Mouse (Mus musculus): ENCODE results near the gene Col19a1. TPM values are rescaled to one million over a fixed set of nuclear protein-coding genes. Genes with fewer than 3 reads are reported as not detected.

The Col19a1 gene
- not detected for polyA plus RNA-seq (2014; fragmentation: Illumina TruSeq; extraction: RNeasy Lipid Tissue Mini Kit (QIAGEN cat#74804); ENCODE audit: insufficient read depth, low read depth, low replicate concordance)

DNA sequence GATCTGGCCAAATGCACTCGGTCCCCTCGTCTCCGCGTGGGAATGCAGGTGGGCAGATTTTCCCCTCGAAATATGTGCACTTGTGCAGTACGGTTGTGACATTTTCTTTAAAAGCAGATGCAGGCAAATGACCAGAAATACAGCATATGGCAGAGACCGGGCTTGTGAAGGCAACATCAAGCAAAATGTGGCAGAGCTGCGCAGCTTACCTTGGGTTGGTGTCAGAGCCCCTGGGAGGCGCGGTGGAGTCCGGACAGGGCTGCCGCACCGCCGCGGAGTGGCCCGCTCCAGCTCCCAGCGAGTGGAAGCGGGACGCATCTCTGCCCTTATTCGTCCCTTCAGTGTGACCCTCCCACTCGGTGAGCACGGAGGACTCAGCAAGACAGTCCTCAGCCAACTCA lies at the start of gene Col19a1:
Gene Col19a1 (minus strand): TSS at position 332 of the 401 bp plus-strand sequence.

Other genes starting within 250 kb of the Col19a1 start
- 35.7 TPM for gene Lmbrd1, start 91.2 kb upstream of the Col19a1 start, polyA plus RNA-seq (2014; fragmentation: Illumina TruSeq; extraction: RNeasy Lipid Tissue Mini Kit (QIAGEN cat#74804); ENCODE audit: insufficient read depth, low read depth, low replicate concordance)

Data from lung, adult 10 weeks (tissue).